In the genomic region with DNA sequence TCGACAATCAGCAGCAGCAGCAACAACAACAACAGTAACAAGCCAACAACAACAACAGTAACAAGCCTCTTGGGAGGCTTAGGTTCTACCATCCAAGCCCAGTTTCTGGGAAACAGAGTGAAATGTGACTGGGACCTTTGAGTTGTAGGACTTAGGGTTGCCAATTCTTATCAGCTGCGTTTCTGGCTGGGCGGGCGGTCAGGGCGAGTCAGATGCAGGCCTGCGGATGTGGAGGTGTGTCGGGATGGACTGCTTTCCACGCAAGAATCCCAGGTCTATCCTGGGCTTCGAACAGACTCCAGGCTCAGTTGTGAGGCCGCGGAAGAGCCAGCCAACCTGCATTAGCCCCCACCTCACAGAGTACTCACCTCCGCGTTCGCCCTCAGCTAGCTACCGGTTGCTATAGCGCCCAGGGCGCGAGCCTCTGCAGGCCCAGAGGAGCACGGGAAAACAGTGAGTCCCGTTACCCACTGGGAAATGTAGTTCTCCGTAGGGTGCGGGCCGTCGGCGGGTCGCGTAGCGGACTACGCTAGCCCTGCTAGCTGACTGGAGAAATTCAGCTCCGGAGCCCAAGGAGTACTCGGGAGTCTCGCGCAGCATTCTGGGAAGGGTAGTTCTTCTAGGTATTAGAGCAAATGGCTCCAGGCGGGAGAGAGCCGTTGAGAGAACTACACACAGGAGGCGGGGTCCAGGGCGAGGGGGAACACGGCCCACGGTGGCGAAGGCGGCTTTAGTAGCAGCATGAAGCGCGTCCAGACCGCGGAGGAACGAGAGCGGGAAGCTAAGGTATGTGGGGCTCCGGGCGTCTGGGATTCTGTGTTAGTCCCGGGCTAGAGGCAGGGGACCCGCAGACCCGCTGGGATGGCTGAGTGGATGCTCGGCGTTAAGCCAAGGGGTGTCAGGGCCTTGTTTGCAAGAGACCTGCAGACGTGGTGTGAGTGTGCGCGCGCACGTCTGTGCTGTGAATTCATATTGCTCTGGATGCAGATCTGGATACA, we compare ENCODE assay signal across 8 mouse cellular contexts. TPM values are rescaled to one million over a fixed set of nuclear protein-coding genes. Genes with fewer than 3 reads are reported as not detected.
DNase-seq lines count a peak whose midpoint lies in the region; ATAC-seq lines count a peak whose summit lies in the region.

Gene Rpgrip1l (minus strand): TSS at position 428 of the 998 bp plus-strand sequence.
Gene Fto (plus strand): TSS at position 691 of the 998 bp plus-strand sequence.

- DNase-seq in adipocyte (ENCODE audit: low spot score): peak; percentile 98
- peak; percentile 99 for DNase-seq in embryo, embryonic 10 days (ENCODE audit: low spot score)
- DNase-seq in gastrocnemius, postnatal 10 days: peak; percentile 86
- DNase-seq in induced T-regulatory cell, adult 2 months (ENCODE audit: low read depth): peak; percentile 99
- DNase-seq in left cerebral cortex, adult 9 months (ENCODE audit: low spot score in 2 of 2): peak; percentile 97 to 99
- peak; percentile 96 for DNase-seq in right cerebral cortex, postnatal 14 days
- DNase-seq in urinary bladder, postnatal 36 days (ENCODE audit: low spot score in 2 of 2): peak; percentile 88 to 97

- ATAC-seq in megakaryocyte progenitor cell, adult 5-6 weeks (replicated peaks; ENCODE audit: poor library complexity): peak; percentile 93

RNA-seq across cellular contexts. Expression of gene Rpgrip1l, which starts in this region (rescaled TPM):
- total RNA-seq in gastrocnemius, postnatal 10 days (2021): 1 to 10 TPM; 2.6 to 4.5 TPM
- total RNA-seq in megakaryocyte progenitor cell, adult 5-6 weeks (2015): 10.1 and 13.6 TPM in 2 replicates
- 11.6 and 14.6 TPM in 2 replicates for total RNA-seq in megakaryocyte progenitor cell, adult 5-6 weeks (2017)

RNA-seq across cellular contexts. Expression of gene Fto, which starts in this region (rescaled TPM):
- total RNA-seq in gastrocnemius, postnatal 10 days (2021): 100 to 1,000 TPM; 116 to 125 TPM
- 50.0 and 54.6 TPM in 2 replicates for total RNA-seq in megakaryocyte progenitor cell, adult 5-6 weeks (2015)
- total RNA-seq in megakaryocyte progenitor cell, adult 5-6 weeks (2017): 26.4 and 34.7 TPM in 2 replicates

Comparison
In these comparisons a context has a peak if more than half of its experiments do, and no peak if none do; other contexts are left out.
1. Peak in every context shown above with its lines: DNase-seq and ATAC-seq.